Mouse (Mus musculus) small intestine, adult 2 months (tissue): Measurements from ENCODE around the gene Slc46a3. TPM values are rescaled to one million over a fixed set of nuclear protein-coding genes. Genes with fewer than 3 reads are reported as not detected.
"Not testable (repeated sequence)": the region's sequence is repeated elsewhere in the genome, so short reads cannot be mapped to it uniquely, and the experiment has no call there.

Experiments
- H3K27ac ChIP-seq: fragments of 200-500 bp; 2 replicates; pipeline ENCODE4 v1.5.1; 2012; ENCODE audit warnings: low read depth, low read length, control low read depth, inconsistent platforms; ENCODE audit not compliant: insufficient read depth
- H3K27me3 ChIP-seq: fragments of 200-500 bp; 2 replicates; pipeline ENCODE4 v1.6.1; 2012; ENCODE audit warnings: mild to moderate bottlenecking, moderate library complexity, low read length, inconsistent platforms; ENCODE audit not compliant: control insufficient read depth, insufficient read depth
- H3K36me3 ChIP-seq: fragments of 200-500 bp; 2 replicates; pipeline ENCODE4 v1.6.1; 2012; ENCODE audit warnings: mild to moderate bottlenecking, low read length, control low read depth, inconsistent platforms; ENCODE audit not compliant: control insufficient read depth, insufficient read depth
- H3K4me1 ChIP-seq: fragments of 200-500 bp; 2 replicates; pipeline ENCODE4 v1.6.1; 2012; ENCODE audit warnings: low read length, inconsistent platforms, mixed read lengths; ENCODE audit not compliant: control insufficient read depth, insufficient read depth, insufficient read length
- H3K4me3 ChIP-seq: fragments of 200-500 bp; 2 replicates; pipeline ENCODE4 v1.5.1; 2012; ENCODE audit warnings: low read depth, mild to moderate bottlenecking, control low read depth, inconsistent platforms, low read length, moderate library complexity
- CTCF ChIP-seq: fragments of 200-500 bp; IDR thresholded peaks from 2 replicates; pipeline ENCODE4 v1.5.1; 2012; ENCODE audit warnings: low read depth, mild to moderate bottlenecking, control low read depth, inconsistent platforms, low read length, moderate library complexity, mixed read lengths; ENCODE audit not compliant: insufficient replicate concordance, insufficient read length; ENCODE audit errors: extremely low read depth
- POLR2A ChIP-seq: fragments of 200-500 bp; IDR thresholded peaks from 2 replicates; pipeline ENCODE4 v1.6.1; 2012; ENCODE audit warnings: low read depth, mild to moderate bottlenecking, control low read depth, inconsistent platforms, low read length, moderate library complexity
- whole genome bisulfite sequencing: fragments of 180-500 bp; shearing (Covaris S2); methylation state at CpG from one replicate; pipeline ENCODE4 v1.1.7; 2018; 5-methylcytosine and 5-hydroxymethylcytosine counted together
- polyA plus RNA-seq: library from polyadenylated mRNA; depleted of rRNA; stranded (reverse); fragments of >200 nt; gene quantifications from 2 replicates; pipeline ENCODE4 v1.2.3, GENCODE M21; 2012

Slc46a3 gene
- polyA plus RNA-seq, 1 experiment: 259 TPM

DNA sequence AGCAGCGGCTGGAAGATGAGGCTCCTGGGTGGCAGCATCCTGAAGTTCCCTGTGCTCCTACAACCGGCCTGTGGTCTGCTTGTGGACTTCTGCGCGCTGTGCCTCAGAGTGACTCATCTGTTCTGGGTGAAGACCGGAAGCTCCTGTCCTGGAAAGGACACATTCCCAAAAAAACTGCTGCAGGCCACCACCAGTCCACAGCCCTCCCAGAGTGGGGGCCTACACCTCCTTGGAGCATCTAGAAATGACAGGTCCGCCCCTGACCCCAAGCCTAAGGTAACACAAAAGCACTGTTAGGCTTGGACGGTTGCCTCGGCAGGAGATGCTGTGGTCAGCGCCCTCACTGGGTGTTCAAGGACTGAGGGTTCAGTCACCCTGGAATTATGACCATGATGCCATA is 8.6 kb upstream of the Slc46a3 start:
- WGBS: 76% methylated on average over 9 of the region's 9 CpGs
- Histone ChIP-seq H3K36me3 (no peaks in the 10 kb centered on the region), H3K27me3 (no peaks in the 10 kb centered on the region), H3K4me1 (peaks cover 12% of the 10 kb centered on the region; the same call in 1 of the 2 replicates), H3K27ac (no peak overlapping the region), H3K4me3 (no peak overlapping the region)
- TF ChIP-seq CTCF (no peak), POLR2A (no peak)

GRCm38 (mm10) chr5:147902008-147902757 is 7.6 kb upstream of the Slc46a3 start:
- Histone ChIP-seq H3K27ac (0 out of 2 replicates have a peak overlapping the region, but pooled peaks have one; percentile 14), H3K27me3 (no peaks in the 10 kb centered on the region), H3K36me3 (no peaks in the 10 kb centered on the region), H3K4me1 (peaks cover 12% of the 10 kb centered on the region; the same call in 1 of the 2 replicates), H3K4me3 (no peak overlapping the region)
- TF ChIP-seq CTCF (no peak), POLR2A (no peak)
- 32% methylated on average over 15 of the region's 15 CpGs for WGBS

DNA sequence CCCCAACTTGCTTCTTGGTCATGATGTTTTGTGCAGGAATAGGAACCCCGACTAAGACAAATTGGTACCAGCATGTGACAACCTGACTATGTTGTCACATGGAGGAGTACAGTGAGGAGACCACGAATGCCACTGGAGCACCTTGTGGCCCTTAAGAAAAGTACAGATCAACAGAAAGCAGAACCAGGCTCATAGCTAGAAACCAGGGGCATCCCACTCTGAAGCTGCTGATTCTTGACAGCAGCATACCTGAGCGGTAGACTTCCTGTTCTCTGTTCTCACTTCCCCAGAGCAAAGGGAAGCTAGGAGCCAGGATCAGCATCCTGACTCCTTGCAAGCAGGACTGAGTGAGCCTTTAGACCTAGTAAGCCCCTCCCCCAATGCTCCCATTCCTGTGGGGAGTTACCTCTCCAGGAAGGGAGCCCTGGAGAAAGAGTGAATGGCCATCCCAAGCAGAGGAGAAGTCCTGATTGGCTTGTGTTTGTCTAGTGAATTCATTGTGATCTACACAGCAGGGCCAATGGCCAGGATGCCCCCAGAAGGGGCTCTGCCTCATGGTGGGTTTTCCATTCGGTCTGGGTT is 4.4 kb upstream of the Slc46a3 start:
- Histone ChIP-seq H3K4me3 (no peak overlapping the region), H3K4me1 (peaks cover 18% of the 10 kb centered on the region; the same call in 1 of the 2 replicates), H3K36me3 (no peaks in the 10 kb centered on the region), H3K27ac (no peak overlapping the region), H3K27me3 (no peaks in the 10 kb centered on the region)
- TF ChIP-seq CTCF (no peak), POLR2A (no peak)
- WGBS: 71% methylated on average over 4 of the region's 4 CpGs

DNA sequence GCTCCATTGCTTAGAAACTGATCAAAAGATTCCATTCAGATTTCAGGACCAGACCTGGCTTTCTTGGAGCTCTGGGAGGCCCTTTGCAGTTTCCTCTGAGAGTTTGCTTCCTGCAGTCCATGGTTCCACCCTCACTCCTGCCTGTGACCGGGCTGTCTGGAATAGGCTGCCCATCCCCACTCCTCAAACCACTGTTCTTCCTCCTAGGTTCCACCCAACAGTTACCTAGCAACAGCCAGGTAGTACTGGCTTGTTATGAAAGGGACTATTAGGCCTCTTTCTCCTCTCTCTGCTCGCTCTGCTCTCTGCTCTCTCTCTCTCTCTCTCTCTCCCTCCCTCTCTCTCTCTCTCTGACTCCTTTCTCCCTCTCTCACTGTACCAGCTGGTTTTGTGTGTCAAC is 3.6 kb upstream of the Slc46a3 start:
- Histone ChIP-seq H3K4me1 (peaks cover 18% of the 10 kb centered on the region; the same call in 1 of the 2 replicates), H3K27me3 (no peaks in the 10 kb centered on the region), H3K27ac (no peak overlapping the region), H3K36me3 (no peaks in the 10 kb centered on the region), H3K4me3 (no peak overlapping the region)
- 45% methylated on average over 2 of the region's 2 CpGs for WGBS
- TF ChIP-seq POLR2A (no peak), CTCF (no peak)

GRCm38 (mm10) chr5:147896501-147896900 is 1.9 kb upstream of the Slc46a3 start:
- not testable (repeated sequence) for H3K4me3 ChIP-seq
- WGBS: 35% methylated on average over 4 of the region's 4 CpGs

DNA sequence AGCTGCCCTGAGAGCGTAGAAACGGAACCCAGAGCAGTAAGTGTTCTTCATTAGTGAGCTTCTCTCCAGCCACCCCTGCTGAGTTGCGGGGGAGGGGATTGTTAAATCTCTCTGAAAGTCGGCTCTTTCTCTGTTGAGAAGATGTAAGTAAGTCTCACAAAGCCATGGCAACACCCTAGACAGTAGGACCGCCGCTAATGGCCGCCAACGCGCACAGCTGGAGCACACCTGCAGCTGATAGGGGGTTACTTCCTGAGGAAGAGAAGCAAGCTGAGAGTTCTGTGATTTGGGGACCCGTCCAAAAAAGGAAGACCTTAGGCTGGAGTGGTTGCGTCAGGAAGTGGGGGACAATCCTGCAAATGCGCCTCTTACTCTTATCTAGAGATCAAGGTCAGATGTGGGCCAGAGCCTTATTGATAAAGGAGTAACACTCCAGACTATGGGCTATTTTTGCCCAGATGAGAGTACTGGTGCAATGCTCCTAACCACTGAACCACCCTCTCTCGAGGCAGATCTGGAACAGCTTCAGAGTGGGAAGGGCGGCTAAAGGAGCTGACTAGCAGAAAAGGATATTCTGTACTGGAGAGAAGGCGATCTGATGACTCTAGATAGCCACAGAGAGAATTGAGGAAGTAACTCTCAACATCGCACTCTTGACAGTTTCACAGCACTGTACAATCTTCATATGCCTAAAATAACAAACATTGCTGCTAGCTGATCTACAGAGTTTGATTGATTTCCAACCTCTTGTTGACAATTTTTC is 1.0 kb upstream of the Slc46a3 start:
- H3K27me3 ChIP-seq: no peaks in the 10 kb centered on the region
- 29% methylated on average over 16 of the region's 16 CpGs for WGBS
- TF ChIP-seq POLR2A (no peak), CTCF (no peak)
- H3K36me3 ChIP-seq: 0 out of 2 replicates have a peak, but pooled peaks cover 1% of the 10 kb centered on the region
- peaks cover 14% of the 10 kb centered on the region; the same call in 1 of the 2 replicates for H3K4me1 ChIP-seq
- peak overlapping the region; percentile 4; the same call in 1 of the 2 replicates for H3K4me3 ChIP-seq
- peak overlapping the region; percentile 5 for H3K27ac ChIP-seq

More at GRCm38 (mm10) chr5:147896501-147896900, 1.9 kb upstream of the Slc46a3 start:
- Histone ChIP-seq H3K4me1 (peaks cover 14% of the 10 kb centered on the region; the same call in 1 of the 2 replicates), H3K27ac (peak overlapping the region; percentile 32; the same call in 1 of the 2 replicates)
- H3K36me3 ChIP-seq, H3K27me3 ChIP-seq: not testable (repeated sequence)
